Mouse (Mus musculus): ENCODE measurements at regions not wholly inside any gene's neighbourhood (a gene's known extent, or its start where the extent isn't known, plus 50 kb on each side); places are given as distances from the start of the nearest gene placed in this dataset.

GRCm38 (mm10) chr11:111683909-111684308 is 617.9 kb downstream of the Kcnj2 start:
- no peak overlapping the region for H3K4me2 ChIP-seq (replicated peaks; ENCODE audit: low read depth)
- H3K4me1 ChIP-seq (replicated peaks; ENCODE audit: control insufficient read depth, insufficient read depth), result no peaks in the 10 kb centered on the region
- H3K36me3 ChIP-seq (ENCODE audit: control insufficient read depth, insufficient read depth, low read length), result no peaks in the 10 kb centered on the region
- H3K27ac ChIP-seq (replicated peaks), result no peak overlapping the region
- no peak for ATAC-seq (ENCODE audit: low FRiP score, low TSS enrichment)
- no peak for TF ChIP-seq CTCF (IDR thresholded peaks at IDR 0.05; ENCODE audit: low read depth)
- no peak overlapping the region for H3K4me3 ChIP-seq (ENCODE audit: low read depth, low read length)
- H3K27me3 ChIP-seq (ENCODE audit: control insufficient read depth, insufficient read depth, low read length), result no peaks in the 10 kb centered on the region
- no peak for DNase-seq (ENCODE audit: low spot score)
- WGBS, result 80% methylated on average over 4 of the region's 4 CpGs
- H3K9ac ChIP-seq (ENCODE audit: low read length), result no peak overlapping the region
- H3K9me3 ChIP-seq (ENCODE audit: control insufficient read depth, low read length), result no peaks in the 10 kb centered on the region

DNA sequence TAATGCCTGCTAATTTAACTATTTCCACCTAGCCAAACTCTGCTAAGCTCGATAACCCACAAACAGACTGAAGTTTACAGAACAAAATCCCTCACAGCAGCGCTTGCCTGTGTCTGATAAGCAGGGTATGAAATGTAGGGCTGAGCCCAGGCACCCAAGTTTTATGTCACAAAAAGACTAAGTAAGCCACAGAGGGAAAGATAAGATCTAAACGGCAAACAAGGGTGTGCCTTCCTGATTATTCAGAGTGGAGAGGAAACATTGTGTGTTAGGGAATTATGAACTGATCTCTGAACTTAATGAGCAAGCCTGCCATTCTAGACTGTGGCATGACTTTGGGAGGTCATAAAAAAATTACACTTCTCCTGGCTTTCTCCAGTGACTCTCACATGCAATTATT is 621.8 kb downstream of the Kcnj2 start:
- Histone ChIP-seq H3K4me2 (replicated peaks; ENCODE audit: low read depth) (no peak overlapping the region), H3K4me3 (ENCODE audit: low read depth, low read length) (no peak overlapping the region), H3K9ac (ENCODE audit: low read length) (no peak overlapping the region), H3K9me3 (ENCODE audit: control insufficient read depth, low read length) (no peaks in the 10 kb centered on the region), H3K27me3 (ENCODE audit: control insufficient read depth, insufficient read depth, low read length) (no peaks in the 10 kb centered on the region), H3K36me3 (ENCODE audit: control insufficient read depth, insufficient read depth, low read length) (no peaks in the 10 kb centered on the region), H3K27ac (replicated peaks) (no peak overlapping the region), H3K4me1 (replicated peaks; ENCODE audit: control insufficient read depth, insufficient read depth) (no peaks in the 10 kb centered on the region)
- no peak for DNase-seq (ENCODE audit: low spot score)
- ATAC-seq (ENCODE audit: low FRiP score, low TSS enrichment), result no peak
- TF ChIP-seq CTCF (IDR thresholded peaks at IDR 0.05; ENCODE audit: low read depth) (no peak), EP300 (optimal IDR thresholded peaks at IDR 0.05) (no peak)
- WGBS, result 10% methylated on average over 3 of the region's 3 CpGs

DNA sequence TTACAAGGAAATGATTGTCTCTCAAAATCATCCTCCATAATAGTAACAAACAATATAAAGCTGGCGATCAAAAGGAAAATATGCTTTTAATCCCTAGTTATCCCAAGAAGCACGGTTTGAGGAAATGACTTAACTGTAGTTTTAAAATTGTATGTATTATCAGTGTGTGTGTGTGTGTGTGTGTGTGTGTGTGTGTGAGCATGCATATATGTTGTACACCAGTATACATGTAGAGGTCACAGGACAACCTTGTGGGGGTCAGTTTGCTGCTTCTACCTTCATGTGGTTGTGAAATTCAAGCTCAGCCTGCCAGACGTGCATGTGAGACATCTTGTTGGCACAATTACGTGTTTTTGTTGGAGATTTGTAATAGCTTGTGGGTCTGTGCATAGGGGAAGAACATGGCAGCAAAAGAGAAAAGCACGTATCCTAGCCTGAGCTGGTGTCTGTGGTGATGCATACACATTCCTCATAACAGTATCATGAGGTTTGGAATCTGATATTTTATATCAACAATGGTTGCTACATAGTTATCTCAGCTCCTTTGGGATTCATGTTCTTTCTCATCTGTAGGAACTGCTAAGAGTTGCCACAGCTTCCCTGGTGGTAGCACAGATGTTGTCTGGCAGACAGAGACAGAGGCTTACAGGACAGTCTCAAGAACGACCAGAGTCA is 622.4 kb downstream of the Kcnj2 start:
- WGBS, result 48% methylated on average over 6 of the region's 6 CpGs
- no peak for TF ChIP-seq EP300 (optimal IDR thresholded peaks at IDR 0.05)
- no peak for TF ChIP-seq CTCF (IDR thresholded peaks at IDR 0.05; ENCODE audit: low read depth)

GRCm38 (mm10) chr11:111689899-111690298 is 623.9 kb downstream of the Kcnj2 start:
- H3K36me3 ChIP-seq (ENCODE audit: control insufficient read depth, insufficient read depth, low read length), result no peaks in the 10 kb centered on the region
- no peaks in the 10 kb centered on the region for H3K4me1 ChIP-seq (replicated peaks; ENCODE audit: control insufficient read depth, insufficient read depth)
- ATAC-seq (ENCODE audit: low FRiP score, low TSS enrichment) (no peak), DNase-seq (ENCODE audit: low spot score) (no peak)
- no peaks in the 10 kb centered on the region for H3K27me3 ChIP-seq (ENCODE audit: control insufficient read depth, insufficient read depth, low read length)
- H3K4me3 ChIP-seq (ENCODE audit: low read depth, low read length), result no peak overlapping the region
- no peak overlapping the region for H3K27ac ChIP-seq (replicated peaks)
- H3K4me2 ChIP-seq (replicated peaks; ENCODE audit: low read depth), result no peak overlapping the region
- no peaks in the 10 kb centered on the region for H3K9me3 ChIP-seq (ENCODE audit: control insufficient read depth, low read length)
- TF ChIP-seq CTCF (IDR thresholded peaks at IDR 0.05; ENCODE audit: low read depth), result no peak
- no peak for TF ChIP-seq EP300 (optimal IDR thresholded peaks at IDR 0.05)
- 79% methylated on average over 2 of the region's 2 CpGs for whole genome bisulfite sequencing
- H3K9ac ChIP-seq (ENCODE audit: low read length), result no peak overlapping the region

More for the DNA sequence above, 622.4 kb downstream of the Kcnj2 start:
- H3K4me3 ChIP-seq (ENCODE audit: low read depth, low read length), result no peak overlapping the region
- no peaks in the 10 kb centered on the region for H3K36me3 ChIP-seq (ENCODE audit: control insufficient read depth, insufficient read depth, low read length)
- ATAC-seq (ENCODE audit: low FRiP score, low TSS enrichment) (no peak), DNase-seq (ENCODE audit: low spot score) (no peak)
- no peak overlapping the region for H3K27ac ChIP-seq (replicated peaks)
- H3K9ac ChIP-seq (ENCODE audit: low read length), result no peak overlapping the region
- H3K4me1 ChIP-seq (replicated peaks; ENCODE audit: control insufficient read depth, insufficient read depth), result no peaks in the 10 kb centered on the region
- H3K27me3 ChIP-seq (ENCODE audit: control insufficient read depth, insufficient read depth, low read length), result no peaks in the 10 kb centered on the region
- no peak overlapping the region for H3K4me2 ChIP-seq (replicated peaks; ENCODE audit: low read depth)
- H3K9me3 ChIP-seq (ENCODE audit: control insufficient read depth, low read length), result no peaks in the 10 kb centered on the region

GRCm38 (mm10) chr11:111691512-111691911 is 625.5 kb downstream of the Kcnj2 start:
- no peak overlapping the region for H3K27ac ChIP-seq (replicated peaks)
- DNase-seq (ENCODE audit: low spot score), result no peak
- ATAC-seq (ENCODE audit: low FRiP score, low TSS enrichment), result no peak
- H3K36me3 ChIP-seq (ENCODE audit: control insufficient read depth, insufficient read depth, low read length), result no peaks in the 10 kb centered on the region
- H3K4me1 ChIP-seq (replicated peaks; ENCODE audit: control insufficient read depth, insufficient read depth), result no peaks in the 10 kb centered on the region
- H3K4me3 ChIP-seq (ENCODE audit: low read depth, low read length), result no peak overlapping the region
- no peak overlapping the region for H3K9ac ChIP-seq (ENCODE audit: low read length)
- no peaks in the 10 kb centered on the region for H3K9me3 ChIP-seq (ENCODE audit: control insufficient read depth, low read length)
- H3K27me3 ChIP-seq (ENCODE audit: control insufficient read depth, insufficient read depth, low read length), result no peaks in the 10 kb centered on the region
- no peak for TF ChIP-seq CTCF (IDR thresholded peaks at IDR 0.05; ENCODE audit: low read depth)
- TF ChIP-seq EP300 (optimal IDR thresholded peaks at IDR 0.05), result no peak
- 71% methylated on average over 2 of the region's 2 CpGs for WGBS
- no peak overlapping the region for H3K4me2 ChIP-seq (replicated peaks; ENCODE audit: low read depth)

GRCm38 (mm10) chr11:111696668-111697067 is 630.7 kb downstream of the Kcnj2 start:
- no peak for DNase-seq (ENCODE audit: low spot score)
- Histone ChIP-seq H3K4me2 (replicated peaks; ENCODE audit: low read depth) (no peak overlapping the region), H3K9ac (ENCODE audit: low read length) (no peak overlapping the region), H3K9me3 (ENCODE audit: control insufficient read depth, low read length) (no peaks in the 10 kb centered on the region), H3K27ac (replicated peaks) (no peak overlapping the region), H3K4me3 (ENCODE audit: low read depth, low read length) (no peak overlapping the region), H3K36me3 (ENCODE audit: control insufficient read depth, insufficient read depth, low read length) (no peaks in the 10 kb centered on the region), H3K27me3 (ENCODE audit: control insufficient read depth, insufficient read depth, low read length) (no peaks in the 10 kb centered on the region), H3K4me1 (replicated peaks; ENCODE audit: control insufficient read depth, insufficient read depth) (no peaks in the 10 kb centered on the region)
- TF ChIP-seq EP300 (optimal IDR thresholded peaks at IDR 0.05) (no peak), CTCF (IDR thresholded peaks at IDR 0.05; ENCODE audit: low read depth) (no peak)
- no peak for ATAC-seq (ENCODE audit: low FRiP score, low TSS enrichment)
- WGBS, result 85% methylated on average over 2 of the region's 2 CpGs
